Mouse (Mus musculus): ENCODE data around the gene Rgs13.
"Not testable (repeated sequence)": the region's sequence is repeated elsewhere in the genome, so short reads cannot be mapped to it uniquely, and the experiment has no call there.

The Rgs13 gene

DNA sequence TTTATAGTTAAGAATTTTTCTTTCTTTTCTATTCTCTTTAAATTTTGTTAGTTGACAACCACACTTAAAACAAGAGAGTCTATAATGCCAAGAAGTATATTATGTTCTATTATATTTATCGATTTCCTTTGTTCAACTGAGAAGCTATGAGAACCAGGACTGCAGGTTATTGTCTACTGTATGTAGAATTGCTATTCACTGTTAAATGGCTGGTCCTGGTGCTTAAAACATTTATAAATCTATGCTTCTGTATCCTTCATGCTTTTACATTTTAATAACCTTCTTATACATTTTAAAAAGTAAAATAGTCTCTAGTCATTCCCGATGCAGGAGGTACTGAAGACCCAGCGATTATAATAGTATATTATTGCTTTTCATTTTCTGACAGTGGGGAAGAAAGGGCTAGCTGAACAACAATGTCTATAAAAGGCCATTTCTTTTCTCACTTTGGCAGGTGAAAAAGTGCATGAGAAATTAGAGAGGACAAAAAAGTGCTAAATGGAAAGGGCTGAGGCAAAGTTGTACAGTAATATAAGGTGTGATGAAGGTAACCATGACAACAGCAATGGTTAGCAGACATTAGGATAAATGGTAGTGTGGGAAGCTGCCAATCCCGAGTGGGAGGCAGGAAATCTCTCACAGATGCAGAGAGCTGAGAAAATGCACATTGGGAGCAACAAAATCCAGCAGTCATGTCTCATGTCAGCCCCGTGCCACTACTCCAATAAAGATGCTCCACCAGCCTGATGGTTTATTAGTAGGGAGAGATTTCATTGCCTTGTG is 25.6 kb downstream of the Rgs13 start:
- DNase-seq (ENCODE audit: low spot score): no peak

DNA sequence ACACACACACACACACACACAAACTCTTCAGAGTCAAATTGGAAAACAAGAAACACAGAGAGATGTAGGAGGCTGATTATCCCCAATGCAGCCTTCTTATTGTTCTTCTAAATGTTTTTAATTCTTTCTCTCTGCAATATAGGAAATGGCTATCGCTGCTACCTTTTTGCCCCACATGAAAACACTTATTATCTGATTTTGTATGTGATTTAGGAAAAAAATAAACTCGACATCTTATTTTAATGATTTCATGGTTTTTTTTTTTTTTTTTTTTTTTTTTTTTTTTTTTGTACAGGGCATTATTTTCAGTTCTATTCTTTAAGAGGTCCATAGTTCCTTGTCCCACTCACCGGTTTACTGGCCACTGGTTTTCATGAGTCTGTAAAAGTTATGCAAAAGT is 27.2 kb downstream of the Rgs13 start:
- no peak for DNase-seq (ENCODE audit: low spot score)

DNA sequence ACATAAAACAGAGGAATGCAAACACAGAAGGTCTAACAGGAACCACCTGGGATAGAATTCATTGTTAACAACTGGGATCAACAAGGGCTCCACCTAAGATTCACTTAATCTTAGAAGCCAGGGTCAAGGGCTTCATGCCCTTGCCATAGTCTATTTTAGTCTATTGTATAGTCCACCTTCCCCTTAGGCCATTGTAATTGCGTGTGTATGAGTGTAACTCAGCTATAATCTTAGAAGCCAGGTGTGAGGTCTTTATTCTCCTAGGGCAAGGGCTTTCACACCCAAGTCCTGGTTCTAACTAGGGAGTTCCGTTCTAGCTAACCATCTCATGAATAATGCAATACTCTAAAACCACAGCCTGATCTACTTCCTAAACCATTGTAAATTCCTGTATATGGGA is 35.8 kb downstream of the Rgs13 start:
- not testable (repeated sequence) for DNase-seq (ENCODE audit: low spot score)

DNA sequence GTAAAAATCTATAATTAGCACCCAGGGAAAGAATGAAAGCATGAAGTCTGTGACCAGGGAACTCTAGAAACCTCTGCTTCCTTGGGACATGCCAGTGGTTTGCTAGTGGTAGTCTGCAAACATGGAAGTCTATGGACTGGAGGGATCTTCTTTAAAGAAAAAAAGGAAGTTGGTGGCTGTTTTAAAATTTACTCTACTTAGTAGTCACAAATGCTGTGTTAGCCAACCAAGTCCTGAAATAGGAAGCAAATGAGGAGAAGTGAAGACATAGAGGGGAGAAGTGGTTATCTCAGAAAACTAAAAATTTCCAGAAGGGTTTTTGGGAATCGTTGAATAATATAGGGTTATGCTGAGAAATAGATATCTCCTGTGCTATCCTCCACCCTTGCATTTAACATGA is 37.3 kb downstream of the Rgs13 start:
- no peak for DNase-seq (ENCODE audit: low spot score)

DNA sequence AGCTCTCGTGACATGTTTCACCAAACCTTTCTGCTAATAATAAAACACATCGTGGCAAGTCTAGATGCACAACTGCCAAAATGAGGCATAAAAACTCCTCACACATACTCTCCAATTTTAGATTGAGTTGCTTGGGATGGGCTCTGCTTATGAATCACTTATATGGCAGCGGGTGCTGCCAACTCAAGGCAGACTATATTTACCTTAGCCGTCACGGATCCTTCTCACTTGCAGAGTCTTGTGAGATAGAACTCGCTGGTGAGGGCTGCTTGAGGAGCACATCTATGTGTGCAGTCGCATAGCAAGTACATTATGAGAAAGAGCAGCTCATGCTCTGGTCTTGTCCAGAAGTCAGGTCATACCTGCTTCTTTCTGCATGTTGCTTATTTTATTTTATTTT is 49.2 kb downstream of the Rgs13 start:
- no peak for DNase-seq (ENCODE audit: low spot score)

DNA sequence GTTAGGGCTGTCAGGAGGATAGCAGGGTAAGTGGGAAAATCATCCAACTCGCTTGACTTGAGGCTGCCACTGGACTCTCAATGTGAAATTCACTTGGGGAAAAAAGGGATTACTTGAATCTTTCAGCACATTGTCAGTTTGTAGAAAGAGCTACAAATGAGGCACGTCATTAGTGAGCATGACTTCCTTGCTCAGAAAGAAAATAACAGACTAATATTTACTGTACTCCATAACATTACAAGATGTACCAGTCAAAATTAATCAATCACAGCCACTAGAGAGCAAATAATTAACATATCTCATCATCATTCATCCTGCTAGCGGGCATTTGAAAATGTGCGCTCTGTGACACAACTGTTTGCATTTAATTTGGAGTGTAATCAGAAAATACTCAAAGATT is 57.1 kb downstream of the Rgs13 start:
- DNase-seq (ENCODE audit: low spot score): no peak

DNA sequence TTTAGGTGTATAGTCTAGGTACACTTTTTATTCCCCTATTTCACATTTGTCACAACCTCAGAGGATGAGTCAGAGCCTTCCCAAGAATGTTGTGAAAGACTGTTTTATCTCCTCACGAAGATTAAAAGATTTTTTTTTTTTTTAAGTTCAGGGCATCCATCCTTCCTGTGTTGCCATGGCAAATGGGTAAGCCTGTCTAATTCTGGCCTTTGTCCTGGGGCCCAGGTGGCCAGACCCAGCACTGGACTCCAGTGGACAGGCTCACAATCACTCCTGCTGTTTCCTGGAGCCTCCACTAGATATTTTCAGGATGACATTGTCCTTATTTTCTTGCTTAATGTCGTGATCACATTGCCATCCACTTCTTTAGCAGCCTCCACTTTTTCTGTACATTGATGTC is 57.7 kb downstream of the Rgs13 start:
- DNase-seq (ENCODE audit: low spot score): no peak

DNA sequence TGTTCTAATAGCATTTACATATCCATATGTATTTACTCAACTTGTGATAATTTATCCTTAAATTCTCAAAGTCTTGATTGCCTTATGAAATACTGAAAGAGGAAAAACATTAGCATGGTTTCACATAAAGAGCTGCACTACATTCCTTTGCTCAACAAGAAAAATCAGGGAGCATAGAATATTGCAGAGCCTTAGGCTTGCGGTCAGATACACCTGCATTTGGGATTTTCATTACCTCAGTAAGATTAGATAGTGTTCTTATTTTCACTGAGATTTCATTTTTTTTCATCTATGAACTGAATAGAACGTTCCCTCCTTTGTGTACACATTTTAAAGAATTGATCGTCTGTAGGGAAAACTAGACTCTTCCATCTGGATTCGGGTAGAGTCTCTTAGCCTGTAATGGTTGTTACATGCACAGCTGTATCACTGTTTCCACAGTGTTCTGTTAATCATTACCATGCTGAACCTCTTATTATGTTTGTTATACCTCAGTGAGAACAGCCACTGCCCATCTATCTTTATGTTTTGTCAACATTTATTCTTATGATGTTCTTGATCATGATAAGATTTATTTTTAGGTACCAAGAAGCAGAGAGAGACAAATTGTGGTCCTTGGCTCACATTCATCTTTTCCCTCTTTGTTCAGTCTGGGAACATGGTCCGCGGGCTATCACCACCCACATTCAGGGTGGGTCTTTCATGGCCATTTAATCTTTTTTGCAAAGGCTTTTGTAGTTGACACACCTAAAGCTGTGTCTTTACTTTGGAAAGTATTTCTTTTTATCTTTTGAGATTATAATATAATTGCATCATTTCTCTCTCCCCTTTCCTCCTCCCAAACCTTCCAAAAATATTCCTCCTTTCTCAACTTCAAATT is 61.1 kb downstream of the Rgs13 start:
- DNase-seq (ENCODE audit: low spot score): no peak

DNA sequence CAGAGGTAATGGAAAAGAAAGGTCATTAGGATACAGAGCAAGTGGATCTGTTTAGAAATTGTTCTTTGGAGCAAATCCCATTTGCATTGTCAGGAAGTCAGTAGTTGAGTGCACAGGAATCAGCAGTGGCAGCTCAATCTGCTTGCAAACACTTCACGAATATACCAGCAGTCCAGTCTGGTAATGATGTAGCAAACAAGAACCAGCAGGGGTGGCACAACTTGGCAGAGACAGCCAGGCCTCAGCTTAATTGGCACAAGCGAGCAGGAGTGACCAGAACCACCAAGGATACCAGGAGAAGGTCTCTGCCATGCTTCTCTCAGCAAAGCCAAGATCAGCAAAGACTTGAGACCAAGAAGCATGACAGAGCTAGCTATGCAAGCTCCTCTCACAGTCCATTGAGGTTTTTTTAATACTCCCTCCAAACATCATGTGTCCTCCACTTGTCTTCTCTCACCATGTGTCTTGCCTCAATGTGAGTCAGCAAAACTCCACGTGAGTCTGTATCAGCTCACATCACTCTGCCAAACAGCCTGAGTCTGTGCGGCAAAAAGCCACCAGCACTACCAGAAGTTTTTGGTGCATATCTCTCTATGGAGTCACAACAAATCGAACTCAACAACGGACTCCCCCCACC is 63.6 kb downstream of the Rgs13 start:
- no peak for DNase-seq (ENCODE audit: low spot score)

DNA sequence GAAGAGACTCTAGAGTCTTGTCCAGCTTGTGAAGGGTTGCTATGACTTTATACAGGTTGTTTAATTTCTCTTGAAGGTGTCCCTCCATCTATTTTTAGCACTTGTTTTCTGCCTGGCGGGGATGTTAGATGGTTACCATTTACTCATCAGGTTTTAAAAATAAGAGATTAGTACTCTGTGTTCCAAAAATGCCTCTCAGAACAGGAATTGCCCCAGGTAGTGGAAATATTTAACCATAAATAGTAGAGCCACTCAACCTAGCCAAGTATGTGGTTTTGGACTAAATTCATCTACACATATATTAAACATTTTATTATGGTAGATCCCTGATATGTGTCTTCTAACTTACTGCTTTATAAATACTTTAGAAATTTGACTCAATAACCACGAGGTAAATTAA is 64.2 kb downstream of the Rgs13 start:
- DNase-seq (ENCODE audit: low spot score): no peak

DNA sequence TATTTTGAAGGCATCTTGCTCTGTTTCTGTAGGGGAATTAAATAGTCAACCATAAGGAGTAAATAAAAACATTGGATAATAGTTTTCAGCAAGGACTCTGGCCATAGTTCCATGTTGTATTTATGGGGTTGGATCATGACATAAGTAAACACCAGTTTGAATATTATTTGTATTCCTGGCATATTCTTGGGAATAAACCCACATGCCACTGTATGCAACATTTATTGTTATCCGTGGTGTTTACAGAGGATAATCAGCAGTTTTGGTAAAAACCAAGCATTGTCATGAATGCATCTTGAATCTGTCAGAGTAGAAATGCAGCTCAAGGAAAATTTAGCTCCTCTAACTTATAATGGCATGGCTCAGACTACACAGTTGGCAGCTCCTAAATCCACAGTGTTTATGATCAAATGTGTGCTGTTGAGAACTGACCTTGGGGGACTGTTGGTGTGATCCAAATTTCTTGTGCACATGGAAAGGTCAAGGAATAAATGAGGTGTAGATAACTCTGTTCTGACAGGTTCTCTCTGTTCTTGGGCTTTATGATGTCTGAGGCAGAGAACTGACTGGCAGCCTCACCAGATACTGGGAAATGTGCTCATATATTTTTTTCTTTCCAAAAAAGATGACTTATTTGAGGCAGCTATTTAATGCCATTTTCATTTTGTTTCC is 78.4 kb downstream of the Rgs13 start:
- DNase-seq (ENCODE audit: low spot score): no peak

DNA sequence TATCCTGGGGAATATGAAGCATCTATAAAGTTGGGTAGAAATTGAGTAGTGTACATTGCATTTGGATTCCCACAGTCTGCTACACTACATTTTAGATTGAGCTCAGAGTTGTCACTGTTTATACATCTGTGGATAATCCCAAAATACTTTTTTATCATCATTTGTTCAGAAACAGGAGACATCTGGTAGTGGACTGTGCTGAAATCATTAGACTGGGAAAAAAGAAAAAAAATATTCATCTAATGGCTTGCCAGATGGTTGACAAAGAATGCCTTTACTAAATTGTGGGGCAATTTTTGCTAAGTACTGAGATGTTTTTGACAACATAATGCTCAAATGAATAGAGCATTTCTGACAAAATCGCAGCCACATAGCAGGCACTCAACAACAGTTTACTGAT is 86.8 kb downstream of the Rgs13 start:
- no peak for DNase-seq (ENCODE audit: low spot score)
